In genomic region chr7:99393711-99394325, GRCm38 (mm10) we compare ENCODE assay signal across 13 mouse cellular contexts. TPM values are rescaled to one million over a fixed set of nuclear protein-coding genes. Genes with fewer than 3 reads are reported as not detected.
DNase-seq lines count a peak whose midpoint lies in the region; ATAC-seq lines count a peak whose summit lies in the region.
"Had no signal": no experiment of that assay in that cellular context is flagged by ENCODE, and none has a peak within 500 bp of the region (broad histone marks: within the 10 kb centered on the region; RNA-seq: fewer than 3 reads in every experiment).

No protein-coding gene starts in this region.

- H3K27me3 ChIP-seq in midbrain, embryonic 14.5 days (ENCODE audit: control insufficient read depth, insufficient read depth, low read length): no peaks in the 10 kb centered on the region
- H3K27me3 ChIP-seq: heart, embryonic 13.5 days had no signal

- H3K4me3 ChIP-seq in midbrain, embryonic 14.5 days (replicated peaks; ENCODE audit: low read depth, low read length): no peak overlapping the region
- H3K4me3 ChIP-seq: heart, embryonic 13.5 days had no signal

- H3K9ac ChIP-seq in midbrain, embryonic 14.5 days (replicated peaks; ENCODE audit: low read length): no peak overlapping the region
- H3K9ac ChIP-seq: heart, embryonic 13.5 days had no signal

- peak; percentile 60 for DNase-seq in cerebellum, adult 11-12 months
- no peak for DNase-seq in cerebellum, adult 8-10 months
- peak; percentile 64 for DNase-seq in urinary bladder, postnatal 14 days (ENCODE audit: low spot score)
- DNase-seq in urinary bladder, postnatal 4 days (ENCODE audit: low spot score in 2 of 2): no peak
- peak; percentile 62 to 74 for DNase-seq in left cerebral cortex, postnatal 36 days (ENCODE audit: low spot score in 2 of 2)
- DNase-seq in adrenal gland, postnatal 4 days (ENCODE audit: low spot score in 2 of 2): no peak
- no peak for DNase-seq in midbrain, embryonic 14.5 days
- DNase-seq in thymus, postnatal 0 days (ENCODE audit: low spot score): no peak
- DNase-seq: adrenal gland, adult 2 months; embryo, embryonic 11 days; liver; lung, postnatal 14 days had no signal

- H3K27ac ChIP-seq in midbrain, embryonic 14.5 days (replicated peaks; ENCODE audit: low read depth, low read length): no peak overlapping the region
- H3K27ac ChIP-seq: heart, embryonic 13.5 days had no signal

- peaks cover 6% of the 10 kb centered on the region; the same call in 1 of the 2 replicates for H3K4me1 ChIP-seq in midbrain, embryonic 14.5 days (ENCODE audit: control insufficient read depth, insufficient read depth, low read length)

- no peak for ATAC-seq in midbrain, embryonic 14.5 days (ENCODE audit: low FRiP score, low TSS enrichment)

- intact Hi-C loops in left cerebral cortex, postnatal 36 days (cut with DNase I): no loop called here

- no peak overlapping the region for H3K4me2 ChIP-seq in midbrain, embryonic 14.5 days (ENCODE audit: low read length)
- H3K4me2 ChIP-seq: heart, embryonic 13.5 days had no signal

- H3K36me3 ChIP-seq in midbrain, embryonic 14.5 days (ENCODE audit: control insufficient read depth, insufficient read depth, low read length): peaks cover 40% of the 10 kb centered on the region

- no peaks in the 10 kb centered on the region for H3K9me3 ChIP-seq in midbrain, embryonic 14.5 days (ENCODE audit: control insufficient read depth, low read length)
- H3K9me3 ChIP-seq: heart, embryonic 13.5 days had no signal

- WGBS in midbrain, embryonic 14.5 days: 89% methylated on average over 13 of the region's 13 CpGs

RNA-seq across cellular contexts. Expression of gene Gdpd5, which starts 12.6 kb away (rescaled TPM):
- 10 to 100 TPM; 32.2 to 44.9 TPM for total RNA-seq in left cerebral cortex, postnatal 36 days (2021)
- 10 to 100 TPM; 18.4 to 23.4 TPM for total RNA-seq in adrenal gland, postnatal 4 days (2021)
- polyA plus RNA-seq in midbrain, embryonic 14.5 days (2014; fragmentation: Nextera tagmentation; extraction: Ambion mirVana): 38.9 and 40.0 TPM in 2 replicates
- polyA plus RNA-seq in thymus, postnatal 0 days (2015; fragmentation: Nextera tagmentation; extraction: Ambion mirVana): 2.9 and 3.1 TPM in 2 replicates

RNA-seq across cellular contexts. Expression of gene Serpinh1, which starts 40.8 kb away (rescaled TPM):
- 10 to 100 TPM; 22.6 to 25.6 TPM for total RNA-seq in left cerebral cortex, postnatal 36 days (2021)
- 100 to 1,000 TPM; 366 to 430 TPM for total RNA-seq in adrenal gland, postnatal 4 days (2021)
- 61.6 and 89.0 TPM in 2 replicates for polyA plus RNA-seq in midbrain, embryonic 14.5 days (2014; fragmentation: Nextera tagmentation; extraction: Ambion mirVana)
- 73.2 and 96.8 TPM in 2 replicates for polyA plus RNA-seq in thymus, postnatal 0 days (2015; fragmentation: Nextera tagmentation; extraction: Ambion mirVana)

Comparison
In these comparisons a context has a peak if more than half of its experiments do, and no peak if none do; other contexts are left out.
1. DNase-seq: peak in cerebellum, adult 11-12 months (single experiment), urinary bladder, postnatal 14 days (single experiment) and left cerebral cortex, postnatal 36 days (2 of 2); none in cerebellum, adult 8-10 months (single experiment), urinary bladder, postnatal 4 days (0 of 2), adrenal gland, postnatal 4 days (0 of 2), midbrain, embryonic 14.5 days (single experiment) and thymus, postnatal 0 days (single experiment).
2. RNA of gene Serpinh1, which starts 40.8 kb away (total RNA-seq): 366 to 430 TPM in adrenal gland, postnatal 4 days; 22.6 to 25.6 TPM in left cerebral cortex, postnatal 36 days; every median in the first group is over 10 times any median in the second.